Mouse (Mus musculus) brain, adult 2 months (tissue): ENCODE measurements around the gene Eif4e2.
A peak's percentile ranks its signal among the peaks of the same experiment; 100 is the strongest.

Experiments
- DNase-seq: peaks from one replicate; pipeline ENCODE4 v3.0.0; 2011; ENCODE audit warnings: low read depth, low spot score

Gene Eif4e2

GRCm38 (mm10) chr1:87263257-87263656, 49.5 kb downstream of the Eif4e2 start:
- no peak for DNase-seq

- DNase-seq, result no peak
These were observed 50.1 kb downstream of the Eif4e2 start for GRCm38 (mm10) chr1:87263796-87264133.

GRCm38 (mm10) chr1:87264134-87265006, 50.7 kb downstream of the Eif4e2 start, which contains the start of gene Efhd1:
TSS of gene Efhd1 (plus strand) at chr1:87264363.
- DNase-seq, result peak; percentile 39

GRCm38 (mm10) chr1:87265200-87265599, 51.5 kb downstream of the Eif4e2 start:
- DNase-seq, result no peak

GRCm38 (mm10) chr1:87266296-87267090, 52.8 kb downstream of the Eif4e2 start:
- no peak for DNase-seq

- no peak for DNase-seq
These were observed 56.5 kb downstream of the Eif4e2 start for GRCm38 (mm10) chr1:87270204-87270603.

- DNase-seq, result no peak
These were observed 57.1 kb downstream of the Eif4e2 start for GRCm38 (mm10) chr1:87270641-87271467.

GRCm38 (mm10) chr1:87271596-87271995, 57.9 kb downstream of the Eif4e2 start:
- DNase-seq, result no peak

- DNase-seq, result no peak
These were observed 58.7 kb downstream of the Eif4e2 start for GRCm38 (mm10) chr1:87272462-87272861.

- DNase-seq, result peak; percentile 91
These were observed 59.8 kb downstream of the Eif4e2 start for GRCm38 (mm10) chr1:87273514-87273942.

GRCm38 (mm10) chr1:87274134-87274533, 60.4 kb downstream of the Eif4e2 start:
- DNase-seq, result no peak

- DNase-seq, result no peak
These were observed 61.4 kb downstream of the Eif4e2 start for GRCm38 (mm10) chr1:87275151-87275550.

GRCm38 (mm10) chr1:87276056-87276455, 62.3 kb downstream of the Eif4e2 start:
- no peak for DNase-seq

GRCm38 (mm10) chr1:87280281-87280680, 66.6 kb downstream of the Eif4e2 start:
- no peak for DNase-seq

GRCm38 (mm10) chr1:87281599-87282412, 68.1 kb downstream of the Eif4e2 start:
- no peak for DNase-seq

- DNase-seq, result no peak
These were observed 68.7 kb downstream of the Eif4e2 start for GRCm38 (mm10) chr1:87282413-87282788.

- DNase-seq, result no peak
These were observed 69.8 kb downstream of the Eif4e2 start for GRCm38 (mm10) chr1:87283410-87283960.

- DNase-seq, result peak; percentile 82
These were observed 73.4 kb downstream of the Eif4e2 start for GRCm38 (mm10) chr1:87287105-87287504.
